Mouse (Mus musculus): ENCODE measurements around the gene Gm37419. TPM values are rescaled to one million over a fixed set of nuclear protein-coding genes. Genes with fewer than 3 reads are reported as not detected.

The Gm37419 gene
- total RNA-seq, 4 experiments from 2014 or later: not detected

GRCm38 (mm10) chr16:23997228-23997627, 8.9 kb downstream of the Gm37419 start:
- DNase-seq: no peak

- no peak for DNase-seq
Measured at GRCm38 (mm10) chr16:23997912-23998311, 9.6 kb downstream of the Gm37419 start.

- no peak for DNase-seq
Measured at GRCm38 (mm10) chr16:24005928-24006327, 17.6 kb downstream of the Gm37419 start.

- DNase-seq: no peak
Measured at GRCm38 (mm10) chr16:24009891-24010290, 21.6 kb downstream of the Gm37419 start.

GRCm38 (mm10) chr16:24011306-24011705, 23.0 kb downstream of the Gm37419 start:
- DNase-seq: no peak

GRCm38 (mm10) chr16:24012066-24012465, 23.8 kb downstream of the Gm37419 start:
- DNase-seq: no peak

- DNase-seq: no peak
Measured at GRCm38 (mm10) chr16:24014378-24014777, 26.1 kb downstream of the Gm37419 start.

GRCm38 (mm10) chr16:24016273-24016672, 28.0 kb downstream of the Gm37419 start:
- no peak for DNase-seq

- no peak for DNase-seq
Measured at GRCm38 (mm10) chr16:24016742-24017141, 28.5 kb downstream of the Gm37419 start.

- no peak for DNase-seq
Measured at GRCm38 (mm10) chr16:24021722-24022121, 33.4 kb downstream of the Gm37419 start.

- no peak for DNase-seq
Measured at GRCm38 (mm10) chr16:24022605-24023004, 34.3 kb downstream of the Gm37419 start.

GRCm38 (mm10) chr16:24025442-24025841, 37.2 kb downstream of the Gm37419 start:
- no peak for DNase-seq

- no peak for DNase-seq
Measured at GRCm38 (mm10) chr16:24029965-24030672, 41.8 kb downstream of the Gm37419 start.

- DNase-seq: no peak
Measured at GRCm38 (mm10) chr16:24033259-24033658, 45.0 kb downstream of the Gm37419 start.

GRCm38 (mm10) chr16:24034450-24034849, 46.2 kb downstream of the Gm37419 start:
- DNase-seq: no peak

- DNase-seq: no peak
Measured at GRCm38 (mm10) chr16:24035767-24036166, 47.5 kb downstream of the Gm37419 start.

GRCm38 (mm10) chr16:24036398-24036797, 48.1 kb downstream of the Gm37419 start:
- DNase-seq: no peak

Other genes starting within 250 kb of the Gm37419 start
- gene Sst, start 97.5 kb upstream of the Gm37419 start, total RNA-seq (2022): under 1 TPM in 1 of 4 experiments, not detected in 3; 0.43 TPM
- gene Rtp2, start 56.1 kb upstream of the Gm37419 start, total RNA-seq (2022): not detected
- 10 to 100 TPM; 11.5 to 65.2 (median 59.2) TPM for gene Bcl6, start 370 bp downstream of the Gm37419 start, total RNA-seq (2022)